Mouse (Mus musculus): ENCODE results near the gene Snrnp70. TPM values are rescaled to one million over a fixed set of nuclear protein-coding genes. Genes with fewer than 3 reads are reported as not detected.

Gene Snrnp70
- polyA plus RNA-seq, 1 experiment from 2014 or later: 285 TPM

DNA sequence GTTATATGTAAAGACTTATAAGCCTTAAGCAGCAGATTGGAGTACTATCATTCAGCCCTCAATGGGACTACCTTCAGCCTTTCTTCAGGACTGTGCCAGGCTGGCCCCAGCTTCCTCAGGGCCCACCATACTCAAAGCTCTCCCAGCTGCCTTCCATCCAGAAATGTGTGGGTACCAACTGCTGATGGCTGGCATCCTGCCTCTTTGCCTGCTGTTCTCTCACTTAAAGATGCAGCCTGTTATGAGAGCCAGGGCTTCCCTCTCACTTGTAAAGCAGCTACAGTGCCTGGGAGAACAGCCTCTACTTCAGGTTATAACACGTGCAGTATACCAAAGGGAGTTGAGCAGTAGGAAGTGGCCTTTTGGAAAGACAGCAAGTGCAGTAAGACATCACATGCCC is 19.5 kb downstream of the Snrnp70 start:
- Histone ChIP-seq H3K36me3 (peaks cover 86% of the 10 kb centered on the region), H3K27me3 (no peaks in the 10 kb centered on the region), H3K4me3 (no peak overlapping the region), H3K9ac (no peak overlapping the region), H3K27ac (no peak overlapping the region), H3K4me1 (no peaks in the 10 kb centered on the region), H3K4me2 (no peak overlapping the region), H3K9me3 (no peaks in the 10 kb centered on the region)
- no peak for ATAC-seq (ENCODE audit: insufficient number of reproducible peaks, insufficient read depth, low FRiP score, low TSS enrichment, low read depth)
- WGBS: 91% methylated on average over 1 of the region's 1 CpGs

GRCm38 (mm10) chr7:45374620-45375019 is 20.9 kb downstream of the Snrnp70 start:
- WGBS: 94% methylated on average over 8 of the region's 8 CpGs

DNA sequence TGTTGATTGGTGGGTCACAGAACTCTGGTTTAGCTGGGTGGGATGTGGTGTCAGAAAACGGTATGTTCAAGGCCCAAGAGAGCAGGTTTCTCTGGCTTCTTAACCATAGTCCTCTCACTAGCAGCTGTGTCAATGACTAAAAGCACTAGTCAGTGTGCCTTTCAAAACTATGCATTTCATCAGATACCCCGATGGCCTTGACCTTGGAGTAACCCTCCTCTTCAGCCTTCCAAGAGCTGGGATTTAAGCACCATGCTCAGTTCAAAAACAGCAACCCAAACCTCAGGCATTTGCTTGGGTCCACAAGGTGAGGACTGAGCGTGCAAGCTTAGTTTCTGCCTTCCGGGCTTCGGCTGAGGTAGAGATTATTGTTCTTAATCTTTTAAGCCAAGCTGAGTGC is 23.2 kb downstream of the Snrnp70 start:
- no peak for ATAC-seq (ENCODE audit: insufficient number of reproducible peaks, insufficient read depth, low FRiP score, low TSS enrichment, low read depth)
- H3K4me3 ChIP-seq: no peak overlapping the region
- peaks cover 50% of the 10 kb centered on the region for H3K36me3 ChIP-seq
- no peaks in the 10 kb centered on the region for H3K9me3 ChIP-seq
- peaks cover 20% of the 10 kb centered on the region for H3K4me1 ChIP-seq
- no peak overlapping the region for H3K4me2 ChIP-seq
- peaks cover 23% of the 10 kb centered on the region for H3K27me3 ChIP-seq
- no peak overlapping the region for H3K9ac ChIP-seq
- no peak overlapping the region for H3K27ac ChIP-seq
- 82% methylated on average over 5 of the region's 5 CpGs for WGBS

More at GRCm38 (mm10) chr7:45374620-45375019, 20.9 kb downstream of the Snrnp70 start:
- Histone ChIP-seq H3K9ac (no peak overlapping the region), H3K4me1 (peaks cover 12% of the 10 kb centered on the region), H3K4me3 (no peak overlapping the region), H3K27me3 (peaks cover 7% of the 10 kb centered on the region), H3K9me3 (no peaks in the 10 kb centered on the region), H3K4me2 (no peak overlapping the region), H3K27ac (no peak overlapping the region), H3K36me3 (peaks cover 72% of the 10 kb centered on the region)
- ATAC-seq (ENCODE audit: insufficient number of reproducible peaks, insufficient read depth, low FRiP score, low TSS enrichment, low read depth): no peak

GRCm38 (mm10) chr7:45370475-45371311 is 24.8 kb downstream of the Snrnp70 start, which contains the start of gene Lin7b:
Lin7b (minus strand) TSS chr7:45370583.
- ATAC-seq (ENCODE audit: insufficient number of reproducible peaks, insufficient read depth, low FRiP score, low TSS enrichment, low read depth): peak; percentile 73
- H3K27ac ChIP-seq: no peak within 1 kb of the TSS
- H3K4me3 ChIP-seq: peak within 1 kb of the TSS; percentile 51
- H3K4me2 ChIP-seq: peak within 1 kb of the TSS; percentile 92
- H3K9me3 ChIP-seq: no peaks in the 10 kb centered on the region
- H3K9ac ChIP-seq: peak within 1 kb of the TSS; percentile 69
- WGBS: 10% methylated on average over 28 of the region's 28 CpGs
- peaks cover 29% of the 10 kb centered on the region for H3K4me1 ChIP-seq
- peaks cover 28% of the 10 kb centered on the region for H3K27me3 ChIP-seq
- H3K36me3 ChIP-seq: peaks cover 33% of the 10 kb centered on the region

- no peak overlapping the region for H3K27ac ChIP-seq
- H3K4me2 ChIP-seq: peak overlapping the region; percentile 92
- H3K9ac ChIP-seq: peak overlapping the region; percentile 69
- 10% methylated on average over 52 of the region's 52 CpGs for WGBS
- peaks cover 36% of the 10 kb centered on the region for H3K27me3 ChIP-seq
- ATAC-seq (ENCODE audit: insufficient number of reproducible peaks, insufficient read depth, low FRiP score, low TSS enrichment, low read depth): peak; percentile 6
- H3K36me3 ChIP-seq: peaks cover 27% of the 10 kb centered on the region
- no peaks in the 10 kb centered on the region for H3K9me3 ChIP-seq
- peak overlapping the region; percentile 51 for H3K4me3 ChIP-seq
- peaks cover 32% of the 10 kb centered on the region for H3K4me1 ChIP-seq
These were observed 25.6 kb downstream of the Snrnp70 start for GRCm38 (mm10) chr7:45369836-45370474.

DNA sequence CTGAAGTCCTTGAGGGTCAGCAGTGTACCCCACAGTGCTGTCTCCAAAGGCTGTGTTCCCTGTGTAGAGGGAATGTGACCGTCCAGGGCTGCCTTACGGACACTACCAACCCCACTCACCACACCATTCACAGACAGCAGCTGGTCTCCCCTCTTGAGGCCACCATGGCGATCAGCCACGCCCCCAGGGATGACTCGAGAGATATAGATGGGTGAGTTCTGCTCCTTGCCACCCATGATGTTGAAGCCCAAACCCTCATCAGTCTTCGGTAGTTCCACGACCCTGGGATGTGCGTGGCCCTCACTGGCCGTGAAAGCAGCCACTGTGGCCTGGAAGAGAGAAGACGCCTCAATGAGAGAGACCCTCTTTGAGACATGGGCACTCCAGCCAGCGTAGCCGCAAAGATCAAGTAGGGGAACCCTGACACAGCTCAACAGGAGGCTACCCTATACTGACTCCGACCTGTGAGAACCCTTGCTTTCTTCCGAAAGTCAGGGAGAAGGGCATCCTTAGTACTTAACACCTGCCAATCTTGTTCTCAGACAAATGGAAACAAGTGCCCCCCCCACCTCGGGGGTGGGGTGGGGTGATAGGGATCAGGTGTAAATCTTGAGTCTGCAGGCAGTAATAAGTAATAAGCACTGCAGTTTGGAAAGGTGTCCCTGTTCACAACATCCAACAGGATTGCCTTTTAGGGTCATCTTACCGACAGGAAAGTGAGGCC is 26.4 kb downstream of the Snrnp70 start:
- H3K4me2 ChIP-seq: peak overlapping the region; percentile 92
- H3K27me3 ChIP-seq: peaks cover 43% of the 10 kb centered on the region
- peaks cover 32% of the 10 kb centered on the region for H3K4me1 ChIP-seq
- H3K36me3 ChIP-seq: peaks cover 21% of the 10 kb centered on the region
- H3K27ac ChIP-seq: no peak overlapping the region
- H3K4me3 ChIP-seq: 0 out of 2 replicates have a peak overlapping the region, but pooled peaks have one; percentile 51
- 74% methylated on average over 16 of the region's 16 CpGs for WGBS
- no peak for ATAC-seq (ENCODE audit: insufficient number of reproducible peaks, insufficient read depth, low FRiP score, low TSS enrichment, low read depth)
- H3K9ac ChIP-seq: no peak overlapping the region
- H3K9me3 ChIP-seq: no peaks in the 10 kb centered on the region

- 83% methylated on average over 15 of the region's 15 CpGs for WGBS
- peak overlapping the region; percentile 70 for H3K4me3 ChIP-seq
- H3K9ac ChIP-seq: no peak overlapping the region; the same call in 1 of the 2 replicates
- no peak overlapping the region for H3K27ac ChIP-seq
- peak overlapping the region; percentile 95 for H3K4me2 ChIP-seq
- H3K36me3 ChIP-seq: peaks cover 12% of the 10 kb centered on the region
- H3K9me3 ChIP-seq: no peaks in the 10 kb centered on the region
- peaks cover 32% of the 10 kb centered on the region for H3K4me1 ChIP-seq
- H3K27me3 ChIP-seq: peaks cover 53% of the 10 kb centered on the region
- no peak for ATAC-seq (ENCODE audit: insufficient number of reproducible peaks, insufficient read depth, low FRiP score, low TSS enrichment, low read depth)
These were observed 27.4 kb downstream of the Snrnp70 start for GRCm38 (mm10) chr7:45368178-45368577.

DNA sequence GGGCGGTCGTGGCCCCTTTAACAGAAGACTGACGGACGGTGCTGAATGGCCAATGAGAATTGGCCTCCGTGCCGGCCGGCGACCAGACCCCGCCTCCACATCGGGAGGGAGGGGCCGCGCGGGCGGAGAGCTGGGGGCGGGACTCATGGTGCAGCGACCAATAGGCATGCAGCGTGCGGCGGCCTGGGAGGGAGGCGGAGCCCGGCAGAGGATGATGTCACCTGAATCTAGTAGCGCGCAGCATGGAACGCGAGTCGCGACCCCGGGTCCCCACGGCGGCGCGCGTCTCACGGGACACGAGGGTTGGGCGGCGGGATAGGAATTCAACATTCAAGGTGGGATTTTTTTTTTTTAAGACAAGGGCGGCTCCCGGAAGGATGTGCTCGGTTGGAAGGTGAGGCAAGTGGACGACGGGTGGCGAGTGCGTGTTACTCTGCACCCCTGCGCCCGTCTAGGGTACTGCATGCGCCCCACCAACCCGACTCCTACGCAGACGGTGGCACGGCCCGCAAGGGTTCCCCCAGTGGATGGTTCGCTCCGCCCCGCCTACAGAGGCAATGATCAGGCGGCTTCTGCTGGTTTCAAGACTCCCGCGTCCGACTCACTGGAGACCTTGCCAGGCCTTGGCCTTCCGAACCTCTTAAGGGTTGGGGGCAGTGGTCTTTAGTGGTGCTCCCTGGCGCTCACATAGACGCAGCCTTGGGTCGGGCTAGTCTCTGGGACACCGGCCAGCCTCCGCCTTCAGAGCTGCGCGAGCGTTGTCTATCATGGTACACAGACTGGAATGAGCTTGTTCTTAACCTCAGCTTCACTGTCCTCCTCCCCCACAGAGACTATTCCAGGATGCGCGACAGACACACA is 28.3 kb downstream of the Snrnp70 start:
- Histone ChIP-seq H3K9ac (peak overlapping the region; percentile 80), H3K4me1 (peaks cover 35% of the 10 kb centered on the region), H3K4me2 (peak overlapping the region; percentile 95), H3K27me3 (peaks cover 63% of the 10 kb centered on the region), H3K4me3 (peak overlapping the region; percentile 70), H3K9me3 (no peaks in the 10 kb centered on the region), H3K36me3 (0 out of 2 replicates have a peak, but pooled peaks cover 2% of the 10 kb centered on the region), H3K27ac (peak overlapping the region; percentile 68)
- WGBS: under 1% methylated on average over 68 of the region's 70 CpGs
- peak; percentile 85 for ATAC-seq (ENCODE audit: insufficient number of reproducible peaks, insufficient read depth, low FRiP score, low TSS enrichment, low read depth)

DNA sequence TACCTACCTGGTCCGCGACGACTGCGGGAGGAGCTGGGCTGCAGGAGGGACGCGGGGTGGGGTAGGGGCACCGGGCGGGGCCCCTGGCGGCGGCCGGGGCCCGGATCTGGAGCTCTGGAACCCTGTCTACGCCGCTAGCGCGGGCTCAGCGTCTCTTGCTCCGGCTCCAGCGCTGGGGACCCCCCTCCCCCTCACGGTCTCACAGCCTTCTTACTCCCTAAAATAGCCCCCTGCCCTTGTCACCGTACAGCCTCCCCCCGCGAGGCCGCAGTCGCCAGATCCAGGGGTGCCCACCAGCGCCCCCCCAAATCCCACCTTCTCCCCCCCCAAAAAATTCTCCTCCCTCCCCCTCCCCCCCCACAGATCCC is 28.9 kb downstream of the Snrnp70 start, which contains the start of gene Ppfia3:
Gene Ppfia3 (minus strand): TSS at position 368 of the 368 bp plus-strand sequence.
- Histone ChIP-seq H3K4me1 (peaks cover 40% of the 10 kb centered on the region), H3K4me3 (peak within 1 kb of the TSS; percentile 70), H3K9ac (peak within 1 kb of the TSS; percentile 80), H3K27ac (peak within 1 kb of the TSS; percentile 68), H3K27me3 (peaks cover 69% of the 10 kb centered on the region), H3K36me3 (no peaks in the 10 kb centered on the region), H3K9me3 (no peaks in the 10 kb centered on the region), H3K4me2 (peak within 1 kb of the TSS; percentile 95)
- peak; percentile 18; the same call in 1 of the 2 replicates for ATAC-seq (ENCODE audit: insufficient number of reproducible peaks, insufficient read depth, low FRiP score, low TSS enrichment, low read depth)
- WGBS: under 1% methylated on average over 21 of the region's 26 CpGs

DNA sequence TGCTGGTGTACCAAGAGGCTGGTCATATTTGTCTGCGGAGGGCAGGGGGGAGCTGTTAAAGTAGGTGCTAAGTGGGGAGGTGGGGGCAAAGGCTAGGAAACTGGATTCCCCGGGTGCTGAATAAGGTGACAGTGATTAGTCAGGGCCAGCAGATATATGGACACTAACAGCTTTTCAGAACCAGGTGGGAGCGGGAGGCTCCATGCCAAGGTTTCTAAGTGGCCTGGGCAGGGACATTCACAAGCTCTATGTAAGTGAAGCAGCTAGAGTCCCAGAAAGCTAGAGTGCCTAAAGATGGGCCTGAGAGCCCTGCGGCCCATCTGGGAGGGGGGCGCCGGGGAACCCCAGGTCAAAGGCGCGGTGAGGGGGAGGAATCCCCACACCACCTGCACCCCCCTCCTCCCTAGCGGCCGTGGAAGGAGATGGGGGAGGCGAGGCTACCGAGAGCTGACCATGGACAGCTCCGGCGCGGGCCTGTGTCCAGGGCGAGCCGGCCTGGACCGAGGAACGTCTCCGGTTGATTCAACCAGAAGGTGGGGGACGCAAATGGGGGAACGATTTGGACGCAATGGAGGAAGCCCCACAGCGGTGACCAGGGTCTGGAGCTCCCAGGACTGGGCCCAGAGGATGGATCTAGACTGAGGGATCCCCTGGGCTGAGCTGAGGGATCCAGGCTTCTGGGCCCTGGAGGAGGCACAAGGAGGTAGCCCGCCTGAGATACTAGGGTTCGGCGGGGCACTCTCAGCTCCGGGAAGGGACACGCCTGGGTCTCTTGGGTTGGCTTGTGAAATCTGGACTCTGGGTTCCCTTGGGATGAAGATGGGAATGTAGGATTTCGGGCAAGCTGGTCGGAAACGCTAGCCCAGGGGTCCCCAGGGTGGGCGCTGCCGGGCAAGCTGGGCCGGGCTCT is 29.5 kb downstream of the Snrnp70 start:
- H3K27me3 ChIP-seq: peaks cover 75% of the 10 kb centered on the region
- no peak overlapping the region; the same call in 1 of the 2 replicates for H3K27ac ChIP-seq
- H3K36me3 ChIP-seq: no peaks in the 10 kb centered on the region
- WGBS: 4% methylated on average over 35 of the region's 35 CpGs
- ATAC-seq (ENCODE audit: insufficient number of reproducible peaks, insufficient read depth, low FRiP score, low TSS enrichment, low read depth): no peak
- peak overlapping the region; percentile 95 for H3K4me2 ChIP-seq
- H3K9ac ChIP-seq: peak overlapping the region; percentile 80
- peaks cover 41% of the 10 kb centered on the region for H3K4me1 ChIP-seq
- H3K4me3 ChIP-seq: peak overlapping the region; percentile 70
- H3K9me3 ChIP-seq: no peaks in the 10 kb centered on the region
